Mouse (Mus musculus): Measurements from ENCODE around the gene Olfr1344. TPM values are rescaled to one million over a fixed set of nuclear protein-coding genes. Genes with fewer than 3 reads are reported as not detected.
"Not testable (repeated sequence)": the region's sequence is repeated elsewhere in the genome, so short reads cannot be mapped to it uniquely, and the experiment has no call there.

Gene Olfr1344
- polyA plus RNA-seq, 1 experiment: not detected

- no peaks in the 10 kb centered on the region for H3K27me3 ChIP-seq (replicated peaks; ENCODE audit: control insufficient read depth, insufficient read depth, low read length)
- no peaks in the 10 kb centered on the region for H3K36me3 ChIP-seq (ENCODE audit: control insufficient read depth, insufficient read depth, low read length)
- no peak within 1 kb of the TSS for H3K27ac ChIP-seq (ENCODE audit: insufficient read depth, low read depth, low read length)
- no peaks in the 10 kb centered on the region for H3K4me1 ChIP-seq (ENCODE audit: control insufficient read depth, insufficient read depth, low read length)
- no peak for DNase-seq
- TF ChIP-seq POLR2A (IDR thresholded peaks at IDR 0.05; ENCODE audit: low read depth, low read length) (no peak), CTCF (conservative IDR thresholded peaks at IDR 0.05; ENCODE audit: insufficient read depth, insufficient read length, low read depth, low read length) (no peak)
- H3K4me3 ChIP-seq (ENCODE audit: insufficient read depth, low read depth, low read length): no peak within 1 kb of the TSS
Measured at GRCm38 (mm10) chr7:6466951-6467350, 28.5 kb downstream of the Olfr1344 start, which contains the start of gene Olfr1346. Olfr1346 (plus strand) TSS chr7:6467101.

GRCm38 (mm10) chr7:6477633-6478032 lies 39.1 kb downstream of the Olfr1344 start:
- not testable (repeated sequence) for H3K4me1 ChIP-seq (ENCODE audit: control insufficient read depth, insufficient read depth, low read length); H3K36me3 ChIP-seq (ENCODE audit: control insufficient read depth, insufficient read depth, low read length); H3K27ac ChIP-seq (ENCODE audit: insufficient read depth, low read depth, low read length); H3K4me3 ChIP-seq (ENCODE audit: insufficient read depth, low read depth, low read length); H3K27me3 ChIP-seq (replicated peaks; ENCODE audit: control insufficient read depth, insufficient read depth, low read length)
- WGBS: 56% methylated on average over 2 of the region's 2 CpGs
- DNase-seq: peak; percentile 73

DNA sequence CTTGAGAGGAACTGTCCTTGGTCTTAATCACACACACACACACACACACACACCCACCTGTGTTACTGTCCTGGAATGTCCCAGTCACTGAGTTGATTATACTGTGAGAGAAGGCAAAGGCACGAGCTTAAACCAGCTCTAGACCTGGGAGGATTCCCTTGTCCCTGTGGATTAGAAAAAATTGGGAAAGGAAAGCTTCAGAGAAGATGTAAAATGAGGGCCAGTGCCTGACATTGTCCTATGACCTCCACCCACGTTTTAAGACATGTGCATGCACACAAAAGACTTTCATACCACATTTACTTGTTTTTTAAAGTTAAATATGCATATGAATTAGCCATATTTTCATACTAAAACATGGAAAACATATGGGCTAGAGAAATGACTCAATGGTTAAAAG lies 48.4 kb downstream of the Olfr1344 start, which contains the start of gene Olfr5:
Gene Olfr5, minus strand, starts transcription at position 101 of the 400 bp plus-strand sequence.
- H3K4me1 ChIP-seq (ENCODE audit: control insufficient read depth, insufficient read depth, low read length): no peaks in the 10 kb centered on the region
- WGBS: 22% methylated on average over 2 of the region's 2 CpGs
- H3K36me3 ChIP-seq (ENCODE audit: control insufficient read depth, insufficient read depth, low read length): no peaks in the 10 kb centered on the region
- no peaks in the 10 kb centered on the region for H3K27me3 ChIP-seq (replicated peaks; ENCODE audit: control insufficient read depth, insufficient read depth, low read length)
- H3K27ac ChIP-seq (ENCODE audit: insufficient read depth, low read depth, low read length): no peak within 1 kb of the TSS
- no peak for TF ChIP-seq POLR2A (IDR thresholded peaks at IDR 0.05; ENCODE audit: low read depth, low read length)
- no peak for TF ChIP-seq CTCF (conservative IDR thresholded peaks at IDR 0.05; ENCODE audit: insufficient read depth, insufficient read length, low read depth, low read length)
- no peak within 1 kb of the TSS for H3K4me3 ChIP-seq (ENCODE audit: insufficient read depth, low read depth, low read length)
- DNase-seq: no peak

Other genes with a start within 250 kb of the Olfr1344 start
- gene Galp, start 241.6 kb upstream of the Olfr1344 start, polyA plus RNA-seq (2012; rRNA removed): not detected in 2 replicates
- not detected in 2 replicates for gene Zscan5b, start 216.4 kb upstream of the Olfr1344 start, polyA plus RNA-seq (2012; rRNA removed)
- not detected in 2 replicates for gene Epp13, start 186.0 kb upstream of the Olfr1344 start, polyA plus RNA-seq (2012; rRNA removed)
- gene Zfp667, start 152.1 kb upstream of the Olfr1344 start, polyA plus RNA-seq (2012; rRNA removed): 0.75 and 0.95 TPM in 2 replicates
- gene Zfp583, start 107.4 kb upstream of the Olfr1344 start, polyA plus RNA-seq (2012; rRNA removed): 0.36 and 0.45 TPM in 2 replicates
- 0.19 and 0.28 TPM in 2 replicates for gene Gm3854, start 94.9 kb upstream of the Olfr1344 start, polyA plus RNA-seq (2012; rRNA removed)
- 0.45 and 0.46 TPM in 2 replicates for gene Zfp78, start 75.4 kb upstream of the Olfr1344 start, polyA plus RNA-seq (2012; rRNA removed)
- 2.0 TPM in 2 replicates for gene Zfp28, start 55.4 kb upstream of the Olfr1344 start, polyA plus RNA-seq (2012; rRNA removed)
- 0.03 TPM in 1 of 2 replicates, not detected in the other for gene Smim17, start 40.0 kb upstream of the Olfr1344 start, polyA plus RNA-seq (2012; rRNA removed)
- gene Gm20715, start 28.4 kb upstream of the Olfr1344 start, polyA plus RNA-seq (2012; rRNA removed): not detected in 2 replicates
- not detected in 2 replicates for gene Olfr1336, start 17.5 kb downstream of the Olfr1344 start, polyA plus RNA-seq (2012; rRNA removed)
- gene Olfr1346, start 28.4 kb downstream of the Olfr1344 start, polyA plus RNA-seq (2012; rRNA removed): not detected in 2 replicates
- gene Olfr5, start 48.3 kb downstream of the Olfr1344 start, polyA plus RNA-seq (2012; rRNA removed): not detected in 2 replicates
- not detected in 2 replicates for gene Olfr1347, start 61.1 kb downstream of the Olfr1344 start, polyA plus RNA-seq (2012; rRNA removed)
- not detected in 2 replicates for gene Olfr1348, start 70.1 kb downstream of the Olfr1344 start, polyA plus RNA-seq (2012; rRNA removed)
- gene Olfr1349, start 84.3 kb downstream of the Olfr1344 start, polyA plus RNA-seq (2012; rRNA removed): not detected in 2 replicates
- gene Olfr1350, start 126.2 kb downstream of the Olfr1344 start, polyA plus RNA-seq (2012; rRNA removed): not detected in 2 replicates